Mouse (Mus musculus): ENCODE measurements around the gene Jsrp1.

Jsrp1 gene

GRCm38 (mm10) chr10:80760596-80761524 is 52.4 kb downstream of the Jsrp1 start:
- in situ Hi-C loops (cut with MboI, MseI) = no loop called here

DNA sequence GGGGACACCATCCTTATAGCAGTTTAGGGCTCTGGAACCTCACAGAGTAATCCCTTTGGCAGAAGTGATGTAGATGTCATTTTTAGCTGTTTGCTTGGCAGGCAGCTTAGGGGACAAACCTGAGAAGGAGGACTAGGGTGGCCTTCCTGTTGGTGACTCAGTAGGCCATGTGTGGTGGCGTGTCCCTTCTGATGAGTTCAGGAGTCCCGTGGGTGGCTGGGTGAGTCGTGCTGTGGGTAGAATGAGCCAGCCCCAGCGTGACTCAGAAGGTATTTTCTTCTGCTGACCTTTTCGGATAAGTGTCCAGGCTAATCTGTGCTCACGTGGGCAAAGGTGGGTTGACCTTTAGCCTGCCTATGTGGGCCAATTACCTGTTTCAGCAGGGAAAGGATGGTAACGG is 54.6 kb downstream of the Jsrp1 start:
- in situ Hi-C loops (cut with MboI, MseI) = no loop called here

All from T-helper 1 cell (primary cell).